Mouse (Mus musculus): Measurements from ENCODE around the gene Lpcat1.

DNA sequence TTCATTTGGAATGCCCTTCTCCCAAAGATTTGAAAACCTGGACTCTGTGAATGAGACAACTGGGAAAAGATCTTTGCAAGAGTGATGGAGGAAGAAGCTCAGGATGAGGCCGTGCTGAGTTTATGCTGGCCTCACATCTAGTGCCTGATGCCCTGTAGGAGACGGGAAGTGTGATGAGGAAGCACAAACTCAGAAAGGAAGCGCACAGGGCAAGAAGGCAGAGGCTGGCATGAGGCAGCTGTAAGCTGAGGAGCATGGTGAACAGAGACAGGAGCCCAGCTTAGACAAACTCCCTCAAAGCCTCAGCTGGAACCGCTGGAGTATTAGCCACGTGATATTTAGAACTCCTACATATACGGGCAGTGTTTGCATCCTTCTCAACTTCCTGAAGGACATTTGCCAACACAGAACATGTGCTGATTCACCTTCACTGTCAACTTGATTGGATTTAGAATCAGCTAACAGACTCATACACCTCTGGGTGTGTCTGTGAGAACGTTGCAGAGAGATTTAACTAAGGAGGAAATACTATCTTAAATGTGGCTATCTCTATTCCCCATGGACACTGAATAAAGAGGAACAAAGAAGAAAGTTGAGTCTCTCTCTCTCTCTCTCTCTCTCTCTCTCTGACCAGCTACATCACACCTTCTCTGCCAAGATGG is 7.7 kb upstream of the Lpcat1 start:
- TF ChIP-seq POLR2A (IDR thresholded peaks at IDR 0.05; ENCODE audit: control insufficient read depth, extremely low read depth, insufficient read depth, low read length, poor library complexity): no peak
- TF ChIP-seq CTCF (IDR thresholded peaks at IDR 0.05; ENCODE audit: borderline replicate concordance, control insufficient read depth, extremely low read depth, insufficient read depth, low read length, poor library complexity): no peak
